Mouse (Mus musculus) olfactory bulb, adult 2 months (tissue): Measurements from ENCODE around the gene Snd1.

Source experiments
- CTCF ChIP-seq: fragments of 200-500 bp; IDR thresholded peaks from 2 replicates; pipeline ENCODE4 v1.5.1; 2012; ENCODE audit warnings: low read depth, mild to moderate bottlenecking, low read length, moderate library complexity; ENCODE audit not compliant: insufficient read depth
- POLR2A ChIP-seq: fragments of 200-500 bp; IDR thresholded peaks from 2 replicates; pipeline ENCODE4 v1.6.1; 2012; ENCODE audit warnings: mild to moderate bottlenecking, low read depth, low read length, moderate library complexity; ENCODE audit not compliant: insufficient read depth

DNA sequence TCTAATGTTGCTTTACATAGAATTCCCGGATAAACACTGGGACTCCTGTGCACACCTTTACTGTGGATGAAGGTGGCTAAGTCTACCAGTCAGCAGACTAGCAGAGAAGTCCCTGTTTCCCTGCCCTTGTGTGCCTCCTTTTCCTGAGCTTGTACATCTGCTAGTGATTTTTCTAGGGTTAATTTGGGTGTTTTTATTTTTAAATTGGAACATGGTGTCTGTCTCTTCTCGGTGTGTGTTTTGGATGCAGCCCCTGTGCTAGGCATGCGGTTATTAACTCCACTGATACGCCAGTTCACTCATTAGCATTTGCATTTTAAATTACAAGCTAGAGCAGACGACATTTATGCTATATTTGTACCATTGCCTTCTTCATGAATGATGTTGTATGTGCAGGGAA is 278.7 kb downstream of the Snd1 start:
- no peak for TF ChIP-seq CTCF
- TF ChIP-seq POLR2A = no peak
